Mouse (Mus musculus): ENCODE data around the gene Poldip2.

- TF ChIP-seq GATA1 (IDR thresholded peaks at IDR 0.05; ENCODE audit: borderline replicate concordance, low read length) (no peak), FLI1 (IDR thresholded peaks at IDR 0.05; ENCODE audit: low read length) (no peak)
Measured at GRCm38 (mm10) chr11:78497071-78497541, 14.9 kb upstream of the Poldip2 start.

All from megakaryocyte, embryonic 14.5 days (primary cell).